Comparison of ENCODE assay signal across 9 mouse cellular contexts in genomic region chr13:92960031-92960430, GRCm38 (mm10).
A peak's percentile ranks its signal among the peaks of the same experiment; 100 is the strongest.
DNase-seq lines count a peak whose midpoint lies in the region; ATAC-seq and TF ChIP-seq lines count a peak whose summit lies in the region.
"Had no signal": no experiment of that assay in that cellular context is flagged by ENCODE, and none has a peak within 500 bp of the region (broad histone marks: within the 10 kb centered on the region; RNA-seq: fewer than 3 reads in every experiment).

No protein-coding gene starts in this region.

- H3K4me2 ChIP-seq in lung, embryonic 14.5 days, result no peak overlapping the region
- H3K4me2 ChIP-seq: lung, embryonic 15.5 days had no signal

- no peak overlapping the region for H3K9ac ChIP-seq in lung, embryonic 14.5 days
- H3K9ac ChIP-seq: lung, embryonic 15.5 days had no signal

- H3K27ac ChIP-seq in lung, embryonic 14.5 days (ENCODE audit: low read depth), result no peak overlapping the region
- H3K27ac ChIP-seq: kidney, postnatal 0 days; lung, embryonic 15.5 days had no signal

- H3K36me3 ChIP-seq in lung, embryonic 14.5 days (ENCODE audit: insufficient read depth), result no peaks in the 10 kb centered on the region
- H3K36me3 ChIP-seq: lung, embryonic 15.5 days had no signal

- H3K4me3 ChIP-seq in lung, embryonic 14.5 days (ENCODE audit: low read depth, low read length), result no peak overlapping the region
- no peak overlapping the region for H3K4me3 ChIP-seq in lung, adult 2 months (replicated peaks; ENCODE audit: extremely low read depth, low read depth, low read length)
- H3K4me3 ChIP-seq: lung, embryonic 15.5 days had no signal

- H3K4me1 ChIP-seq in lung, embryonic 14.5 days (ENCODE audit: insufficient read depth), result no peaks in the 10 kb centered on the region
- H3K4me1 ChIP-seq in lung, adult 2 months (ENCODE audit: control insufficient read depth, insufficient read depth, low read length), result no peaks in the 10 kb centered on the region
- H3K4me1 ChIP-seq: lung, embryonic 15.5 days had no signal

- TF ChIP-seq POLR2A in lung, adult 2 months (IDR thresholded peaks at IDR 0.05; ENCODE audit: borderline replicate concordance, extremely low read depth, low read depth, low read length), result no peak

- 42% methylated on average over 4 of the region's 4 CpGs for WGBS in lung, embryonic 14.5 days
- WGBS in lung, adult 2 months, result 45% methylated on average over 4 of the region's 4 CpGs

- no peak for TF ChIP-seq CTCF in lung, embryonic 14.5 days (IDR thresholded peaks at IDR 0.05; ENCODE audit: low read depth)
- TF ChIP-seq CTCF in lung, adult 2 months (IDR thresholded peaks at IDR 0.05; ENCODE audit: insufficient read depth, low read length), result no peak

- no peaks in the 10 kb centered on the region for H3K9me3 ChIP-seq in lung, embryonic 14.5 days (ENCODE audit: low read depth, low read length)
- H3K9me3 ChIP-seq: lung, embryonic 15.5 days had no signal

- DNase-seq in lung, embryonic 14.5 days, result peak; percentile 36
- DNase-seq in lung, adult 18-20 months, result no peak
- DNase-seq in frontal cortex, postnatal 14 days (ENCODE audit: low spot score in 2 of 2), result peak; percentile 33 to 45
- DNase-seq in left cerebral cortex, adult 9 months (ENCODE audit: low spot score in 2 of 2), result peak; percentile 42 to 63
- peak; percentile 84 for DNase-seq in telencephalon, adult 2 months (ENCODE audit: low read depth, low spot score)
- DNase-seq in lung, postnatal 36 days, result no peak
- DNase-seq in lung, adult 2 months, result no peak

- peak; percentile 63; the same call in 1 of the 2 replicates for ATAC-seq in lung, embryonic 14.5 days (ENCODE audit: insufficient read depth)

- H3K27me3 ChIP-seq in lung, embryonic 14.5 days (ENCODE audit: insufficient read depth, low read length), result no peaks in the 10 kb centered on the region
- H3K27me3 ChIP-seq: lung, embryonic 15.5 days had no signal

Comparison
In these comparisons a context has a peak if more than half of its experiments do, and no peak if none do; other contexts are left out.
1. DNase-seq: peak in lung, embryonic 14.5 days (single experiment), frontal cortex, postnatal 14 days (2 of 2), left cerebral cortex, adult 9 months (2 of 2) and telencephalon, adult 2 months (single experiment); none in lung, adult 18-20 months (0 of 2), lung, postnatal 36 days (single experiment) and lung, adult 2 months (single experiment).